Mouse (Mus musculus) ES-Bruce4 (cell line): Measurements from ENCODE around the gene Drd2.

Experiments used
- CTCF ChIP-seq: IDR thresholded peaks from one replicate; pipeline ENCODE4 v1.8.1; 2011; ENCODE audit warnings: low read depth, low read length
- EP300 ChIP-seq: IDR thresholded peaks from 2 replicates; pipeline ENCODE4 v1.6.1; 2011; ENCODE audit warnings: low read depth, low read length; ENCODE audit not compliant: insufficient read depth
- POLR2A ChIP-seq: IDR thresholded peaks from one replicate; pipeline ENCODE4 v1.8.1; 2011; ENCODE audit warnings: low read length; ENCODE audit not compliant: insufficient read depth

GRCm38 (mm10) chr9:49295101-49295500 is 45.3 kb upstream of the Drd2 start:
- TF ChIP-seq POLR2A: no peak
- TF ChIP-seq CTCF: no peak
- TF ChIP-seq EP300: no peak
